Mouse (Mus musculus) embryo, embryonic 10.5 days (tissue): Measurements from ENCODE around the gene Pde8b.
A peak's percentile ranks its signal among the peaks of the same experiment; 100 is the strongest.
"Not testable (repeated sequence)": the region's sequence is repeated elsewhere in the genome, so short reads cannot be mapped to it uniquely, and the experiment has no call there.

ENCODE experiments used
- DNase-seq: peaks from one replicate; pipeline ENCODE4 v3.0.0-alpha.2; 2015; ENCODE audit warnings: low spot score

The Pde8b gene

GRCm38 (mm10) chr13:95221882-95222568 is 28.1 kb downstream of the Pde8b start:
- DNase-seq, result peak; percentile 24

GRCm38 (mm10) chr13:95215661-95216170 is 34.4 kb downstream of the Pde8b start:
- not testable (repeated sequence) for DNase-seq

DNA sequence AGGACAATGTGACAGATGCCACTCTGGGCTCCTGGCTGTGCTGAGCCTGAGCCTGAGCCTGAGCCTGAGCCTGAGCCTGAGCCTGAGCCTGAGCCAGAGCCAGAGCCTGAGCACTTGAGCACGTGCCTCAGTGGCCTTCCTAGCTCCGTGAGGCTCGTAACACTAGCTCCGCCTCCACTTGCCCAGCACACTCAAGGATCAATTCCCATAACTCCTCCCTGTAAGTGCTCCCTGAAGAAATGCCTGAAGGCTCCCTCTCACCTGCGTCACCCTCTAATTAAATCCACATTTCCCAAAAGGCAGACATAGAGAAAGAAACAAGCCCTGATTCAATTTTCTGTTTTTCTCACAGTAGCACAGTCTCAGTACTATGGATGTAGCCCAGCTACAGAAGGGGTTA is 37.8 kb downstream of the Pde8b start:
- no peak for DNase-seq

DNA sequence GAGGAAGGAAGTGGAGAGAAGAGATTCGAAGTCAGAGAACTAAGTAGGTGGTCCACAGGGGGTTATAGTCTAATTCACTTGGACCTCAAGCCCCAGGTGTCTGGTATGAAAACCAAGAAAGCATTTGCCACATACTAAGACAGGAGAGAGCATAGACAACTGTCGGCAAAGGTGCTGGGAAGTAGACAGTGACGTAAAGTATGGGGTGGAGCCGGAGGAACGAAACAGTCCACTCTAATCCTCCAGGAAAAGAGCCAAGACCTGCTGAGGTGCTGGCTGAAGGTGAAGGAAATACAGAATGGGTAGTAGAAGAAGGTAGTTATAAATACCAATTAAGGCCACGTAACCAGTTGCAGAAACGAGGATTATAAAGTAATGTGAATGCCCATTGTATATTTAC is 42.8 kb downstream of the Pde8b start:
- DNase-seq, result not testable (repeated sequence)

DNA sequence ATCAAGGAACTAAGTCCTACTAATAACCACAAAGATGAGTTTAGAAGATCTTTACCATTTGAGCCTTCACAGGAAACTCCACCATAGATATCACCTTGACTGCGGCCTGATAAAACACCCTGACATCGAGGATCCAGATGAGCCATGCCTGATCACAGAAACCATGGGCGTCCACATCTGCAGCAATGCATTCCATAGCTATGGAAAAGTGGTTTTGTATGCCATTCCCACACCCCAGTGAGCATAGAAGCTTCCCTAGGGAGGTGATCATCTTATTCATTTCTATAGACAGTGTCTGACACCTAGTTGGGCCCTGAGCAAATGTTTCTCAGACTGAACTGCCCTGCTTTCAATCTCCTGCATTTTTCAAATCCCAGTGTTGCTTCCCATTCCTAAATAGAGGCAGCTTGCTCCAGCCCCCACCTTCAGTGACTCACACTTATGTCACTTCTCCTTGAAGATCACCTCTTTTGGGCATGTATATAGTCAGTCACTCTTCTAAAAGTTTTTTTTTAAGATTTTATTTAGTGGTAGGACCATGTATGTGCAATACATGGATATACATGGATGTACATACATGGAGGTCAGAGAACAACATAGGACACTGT is 47.9 kb downstream of the Pde8b start:
- no peak for DNase-seq

DNA sequence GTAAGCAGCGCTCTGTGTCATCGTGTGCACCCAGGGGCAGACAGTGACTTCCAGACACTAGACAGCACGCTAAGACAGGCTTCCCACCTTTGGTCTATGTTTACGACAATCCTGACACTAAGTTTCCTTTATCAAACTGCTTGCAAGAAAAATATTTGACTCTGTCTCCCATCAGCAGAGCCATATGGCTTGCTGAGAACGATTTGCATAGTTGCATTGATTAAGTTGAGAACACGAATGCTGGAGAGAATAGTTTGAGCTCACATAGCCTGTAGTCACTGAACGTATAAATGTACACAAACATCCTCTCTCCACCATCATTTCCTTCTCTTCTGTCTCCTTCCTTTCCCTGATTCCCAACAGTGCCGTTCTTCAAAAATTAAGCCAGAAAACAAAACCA is 49.3 kb downstream of the Pde8b start:
- no peak for DNase-seq

DNA sequence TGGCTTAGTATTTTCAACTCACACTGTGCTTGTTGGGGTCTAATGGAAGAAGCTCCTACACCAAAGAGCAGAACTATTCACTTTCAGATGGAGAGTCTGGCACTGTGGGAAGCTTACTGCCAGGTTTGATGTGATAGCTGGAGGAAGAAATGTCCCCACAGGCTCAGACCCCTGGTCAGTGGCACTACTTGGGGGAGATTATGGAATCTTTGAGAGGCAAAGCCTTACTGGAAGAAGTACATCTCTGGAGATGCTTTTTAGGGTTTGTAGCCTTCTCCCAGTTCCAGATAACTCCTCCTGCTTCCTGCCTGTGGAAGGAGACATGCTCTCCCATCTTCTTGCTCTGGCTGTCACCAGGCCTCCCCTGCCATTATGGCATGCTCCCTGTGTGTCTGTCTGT is 50.1 kb downstream of the Pde8b start:
- DNase-seq, result no peak

GRCm38 (mm10) chr13:95196106-95196705 is 53.9 kb downstream of the Pde8b start:
- DNase-seq, result peak; percentile 4

GRCm38 (mm10) chr13:95191951-95192350 is 58.2 kb downstream of the Pde8b start:
- no peak for DNase-seq

DNA sequence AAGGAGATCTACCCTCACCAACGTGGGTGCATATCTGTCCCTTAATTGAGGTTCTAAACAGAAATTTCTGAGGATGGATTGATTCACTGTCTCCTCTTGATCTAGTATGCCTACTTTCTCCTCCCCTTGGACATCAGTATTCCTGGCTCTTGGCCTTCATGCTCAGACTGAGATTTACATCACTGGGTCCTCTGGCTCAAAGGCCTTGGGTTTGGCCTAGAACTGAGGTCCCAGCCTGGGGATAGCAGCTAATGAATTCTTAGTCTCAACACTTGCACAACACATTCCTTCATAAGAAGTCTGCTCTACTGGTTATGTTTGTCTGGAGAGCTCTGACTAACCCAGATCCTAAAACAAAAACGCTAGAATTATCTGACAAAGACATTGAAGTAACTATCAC is 61.0 kb downstream of the Pde8b start:
- no peak for DNase-seq

- no peak for DNase-seq
Measured at GRCm38 (mm10) chr13:95187153-95187665, 62.9 kb downstream of the Pde8b start.

- DNase-seq, result no peak
Measured at GRCm38 (mm10) chr13:95186741-95187035, 63.4 kb downstream of the Pde8b start.

- no peak for DNase-seq
Measured at GRCm38 (mm10) chr13:95185891-95186740, 64.0 kb downstream of the Pde8b start.

GRCm38 (mm10) chr13:95183686-95184085 is 66.5 kb downstream of the Pde8b start:
- no peak for DNase-seq

- no peak for DNase-seq
Measured at GRCm38 (mm10) chr13:95180208-95180607, 69.9 kb downstream of the Pde8b start.

DNA sequence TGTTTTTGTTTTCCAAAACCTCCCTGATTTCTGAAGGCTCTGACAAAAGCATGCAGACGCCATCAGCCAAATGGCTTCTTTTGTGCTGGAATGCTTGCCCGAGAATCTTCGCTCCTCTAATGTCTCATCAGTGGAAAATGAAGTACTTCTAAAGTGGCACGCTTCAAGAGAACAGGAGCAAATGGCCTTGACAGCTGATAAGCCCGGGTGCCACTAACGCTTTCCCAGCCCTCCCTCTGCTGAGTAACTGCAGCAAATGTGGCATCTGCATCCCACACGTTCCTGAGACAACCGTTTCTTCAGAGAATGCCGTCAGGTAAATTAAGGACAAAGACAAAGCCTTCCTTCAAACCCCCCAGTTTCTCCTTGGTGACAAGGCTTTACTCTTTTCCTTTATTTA is 72.8 kb downstream of the Pde8b start:
- no peak for DNase-seq

DNA sequence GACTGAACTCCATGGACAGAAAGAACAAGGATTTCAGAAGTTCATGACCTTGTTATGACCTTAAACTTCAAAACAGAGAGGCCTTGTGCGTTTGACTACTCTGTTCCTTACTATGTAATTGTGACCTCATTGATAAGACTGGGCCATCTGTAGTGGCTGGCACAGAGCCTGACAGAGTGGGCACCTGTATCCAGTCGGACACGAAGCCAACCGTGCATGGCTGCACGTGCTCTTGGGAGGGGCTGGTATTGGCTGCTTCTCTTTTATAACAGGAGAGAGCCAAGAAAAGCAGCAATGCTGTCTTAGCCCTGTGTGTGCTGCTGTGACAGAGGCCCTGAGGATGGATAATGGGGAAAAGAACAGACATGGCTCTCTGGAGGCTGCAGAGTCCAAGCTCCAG is 73.7 kb downstream of the Pde8b start:
- DNase-seq, result no peak

GRCm38 (mm10) chr13:95174253-95174652 is 75.9 kb downstream of the Pde8b start:
- no peak for DNase-seq

DNA sequence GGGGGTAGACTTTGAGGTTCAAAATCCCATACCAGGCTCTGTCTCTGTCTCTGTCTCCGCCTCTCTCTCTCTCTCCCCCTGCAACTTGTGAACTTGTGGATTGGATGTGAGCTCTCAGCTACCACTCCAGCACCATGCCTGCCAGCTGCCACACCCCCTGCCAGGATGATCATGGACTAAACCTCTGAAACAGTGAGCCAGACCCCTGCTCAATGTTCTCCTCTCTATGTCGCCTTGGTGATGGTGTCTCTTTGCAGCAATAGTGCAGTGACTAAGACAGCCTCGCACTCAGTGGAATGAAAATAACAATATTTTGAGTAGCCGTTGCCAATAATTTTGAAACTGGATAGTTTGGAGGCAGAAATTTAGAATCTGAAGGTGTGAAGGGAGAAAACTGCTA is 77.8 kb downstream of the Pde8b start:
- DNase-seq, result no peak

DNA sequence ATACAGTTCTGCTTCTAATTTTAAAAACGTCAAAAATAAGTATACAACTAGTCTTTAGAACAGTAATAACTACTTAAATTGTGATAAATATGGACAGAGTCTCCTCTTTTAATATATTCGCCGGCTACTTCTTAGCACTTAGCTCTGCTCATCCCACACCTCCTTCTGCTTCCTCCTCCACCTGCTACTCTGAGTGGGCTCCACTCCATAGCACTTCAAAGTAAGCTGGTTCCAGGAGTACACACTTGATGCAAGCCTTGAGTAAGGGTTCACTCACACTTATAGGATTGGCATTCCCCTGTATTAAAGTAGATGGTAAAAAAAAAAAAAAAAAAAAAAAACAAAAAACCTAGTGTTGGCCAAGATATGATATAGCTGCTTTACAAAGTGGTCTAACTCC is 89.9 kb downstream of the Pde8b start:
- no peak for DNase-seq

DNA sequence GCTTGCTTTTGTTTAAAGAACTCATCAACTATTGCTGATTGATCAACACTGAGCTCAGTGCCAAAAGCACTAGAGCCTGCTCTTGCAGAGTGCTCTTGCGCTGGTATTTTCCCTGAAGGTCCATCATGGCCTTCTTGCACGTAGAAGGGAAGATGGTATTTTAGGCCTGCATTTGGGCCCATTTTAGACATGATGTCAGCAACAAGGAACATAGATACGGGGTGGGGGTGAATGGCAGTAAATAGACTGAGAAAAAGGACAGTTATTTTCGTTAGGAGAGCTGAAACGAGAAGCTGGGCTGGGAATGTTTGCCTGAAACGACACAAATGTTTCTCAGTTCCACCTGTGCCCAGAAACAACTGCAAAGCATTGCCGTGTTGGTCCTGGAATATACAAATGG is 91.2 kb downstream of the Pde8b start:
- DNase-seq, result no peak

DNA sequence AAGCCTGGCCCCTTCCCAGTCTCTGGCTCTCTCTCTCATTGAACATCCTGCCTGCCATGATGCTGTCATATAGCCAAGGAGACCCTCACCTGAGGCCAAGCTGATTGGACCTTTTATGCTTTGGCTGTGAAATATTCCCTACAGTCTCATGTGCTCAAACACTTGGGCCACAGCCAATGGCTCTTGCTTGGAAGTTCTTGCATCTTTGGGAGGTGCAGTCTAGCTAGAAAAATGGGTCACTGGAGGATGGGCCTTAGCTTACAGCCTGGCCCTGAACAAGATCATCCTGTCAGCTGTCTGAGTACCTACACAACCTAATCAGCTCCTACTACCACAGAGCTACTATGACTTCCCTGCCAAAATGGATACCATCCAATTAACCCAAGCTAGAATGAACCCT is 105.4 kb downstream of the Pde8b start:
- no peak for DNase-seq
